Mouse (Mus musculus): ENCODE data around the gene 1700024B05Rik.
"Not testable (repeated sequence)": the region's sequence is repeated elsewhere in the genome, so short reads cannot be mapped to it uniquely, and the experiment has no call there.

The 1700024B05Rik gene

DNA sequence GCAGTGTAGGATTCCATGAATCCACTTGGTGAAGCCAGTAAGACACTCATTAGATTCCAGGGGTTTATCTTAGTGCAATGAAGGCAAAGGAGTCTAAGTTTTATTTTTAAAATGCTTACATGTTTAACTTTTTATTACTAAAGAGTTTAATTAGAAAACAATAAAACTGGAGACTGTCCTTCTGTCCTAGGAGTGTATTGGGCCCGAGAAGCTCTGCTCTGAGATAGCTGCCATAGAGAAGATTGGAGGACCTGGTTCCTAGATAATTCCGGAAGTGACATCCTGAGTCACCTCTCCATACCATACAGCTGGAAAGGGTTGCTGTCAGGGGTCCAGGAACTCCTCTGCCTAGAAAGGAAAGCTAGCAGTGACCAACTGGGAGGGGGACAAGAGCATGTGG, at the start of gene 1700024B05Rik:
TSS of gene 1700024B05Rik (plus strand) at position 301 of the 400 bp plus-strand sequence.
- DNase-seq (ENCODE audit: low read depth, low spot score), result not testable (repeated sequence)

DNA sequence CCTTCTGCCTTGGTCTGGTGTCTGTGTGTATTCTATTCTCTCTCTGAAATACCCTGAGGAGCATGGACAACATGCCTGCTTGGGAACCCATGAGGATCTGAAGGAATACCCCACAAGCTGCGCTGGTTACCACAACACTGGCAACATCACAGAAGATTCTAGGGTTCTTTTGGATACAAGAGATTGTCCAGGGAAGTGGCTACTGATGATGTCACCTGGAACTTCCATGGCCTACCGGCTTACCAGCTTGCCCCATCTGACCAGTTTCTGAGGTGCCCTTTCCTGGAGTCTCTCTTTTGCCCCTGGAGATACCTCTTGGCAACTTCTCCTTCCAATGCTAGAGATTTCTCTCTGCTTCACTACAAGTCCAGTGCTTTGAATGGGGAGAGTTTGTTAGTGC, 36.6 kb upstream of the 1700024B05Rik start, which contains the start of gene Gm7980:
TSS of gene Gm7980 (minus strand) at position 101 of the 400 bp plus-strand sequence.
- DNase-seq (ENCODE audit: low read depth, low spot score), result not testable (repeated sequence)

DNA sequence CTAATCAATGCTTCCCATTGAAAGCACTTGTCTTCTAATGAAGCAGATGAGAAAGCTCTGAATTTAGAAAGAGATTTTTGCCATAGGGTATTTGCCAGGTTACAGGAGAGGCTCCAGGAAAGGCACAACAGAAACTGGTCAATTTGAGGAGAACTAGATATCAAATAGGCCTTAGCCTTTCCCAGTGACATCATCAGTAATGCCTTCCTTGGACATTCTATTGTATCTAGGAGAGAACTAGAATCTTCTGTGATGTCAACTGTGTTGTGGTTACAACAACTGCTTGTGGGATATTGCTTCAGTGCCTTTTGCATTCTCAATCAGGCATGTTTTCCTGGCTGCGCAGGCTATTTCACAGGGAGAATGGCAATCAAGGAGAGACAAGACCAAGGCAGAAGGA, 19.1 kb upstream of the 1700024B05Rik start, which contains the start of gene 1700049E17Rik1:
TSS of gene 1700049E17Rik1 (plus strand) at position 301 of the 400 bp plus-strand sequence.
- DNase-seq (ENCODE audit: low read depth, low spot score), result not testable (repeated sequence)

DNA sequence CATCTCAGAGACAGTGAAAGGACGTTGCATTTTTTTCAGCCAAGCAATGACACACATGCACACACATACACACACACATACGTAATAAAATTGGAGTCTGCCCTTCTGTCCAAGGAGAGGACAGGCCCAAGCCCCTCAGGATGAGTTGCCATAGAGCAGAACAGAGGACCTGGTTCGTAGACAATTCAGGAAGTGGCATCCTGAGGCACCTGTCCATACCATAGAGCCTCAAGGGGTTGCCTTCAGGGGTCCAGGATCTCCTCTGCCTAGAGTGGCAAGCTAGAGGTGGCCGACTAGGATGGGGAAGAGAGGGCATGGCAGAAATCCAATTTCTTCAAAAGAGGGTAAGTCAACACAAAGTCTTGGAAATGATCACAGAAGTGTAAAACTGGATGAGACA, 20.3 kb downstream of the 1700024B05Rik start:
- DNase-seq (ENCODE audit: low read depth, low spot score), result not testable (repeated sequence)

DNA sequence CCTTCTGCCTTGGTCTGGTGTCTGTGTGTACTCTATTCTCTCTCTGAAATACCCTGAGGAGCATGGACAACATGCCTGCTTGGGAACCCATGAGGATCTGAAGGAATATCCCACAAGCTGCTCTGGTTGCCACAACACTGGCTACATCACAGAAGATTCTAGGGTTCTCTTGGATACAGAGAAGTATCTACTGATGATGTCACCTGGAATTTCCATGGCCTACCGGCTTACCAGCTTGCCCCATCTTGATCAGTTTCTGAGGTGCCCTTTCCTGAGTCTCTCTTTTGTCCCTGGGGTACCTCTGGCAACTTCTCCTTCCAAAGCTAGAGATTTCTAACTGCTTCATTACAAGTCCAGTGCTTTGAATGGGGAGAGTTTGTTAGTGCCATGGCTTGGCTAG, 24.0 kb downstream of the 1700024B05Rik start, which contains the start of gene Gm6401:
TSS of gene Gm6401 (minus strand) at position 101 of the 400 bp plus-strand sequence.
- not testable (repeated sequence) for DNase-seq (ENCODE audit: low read depth, low spot score)

DNA sequence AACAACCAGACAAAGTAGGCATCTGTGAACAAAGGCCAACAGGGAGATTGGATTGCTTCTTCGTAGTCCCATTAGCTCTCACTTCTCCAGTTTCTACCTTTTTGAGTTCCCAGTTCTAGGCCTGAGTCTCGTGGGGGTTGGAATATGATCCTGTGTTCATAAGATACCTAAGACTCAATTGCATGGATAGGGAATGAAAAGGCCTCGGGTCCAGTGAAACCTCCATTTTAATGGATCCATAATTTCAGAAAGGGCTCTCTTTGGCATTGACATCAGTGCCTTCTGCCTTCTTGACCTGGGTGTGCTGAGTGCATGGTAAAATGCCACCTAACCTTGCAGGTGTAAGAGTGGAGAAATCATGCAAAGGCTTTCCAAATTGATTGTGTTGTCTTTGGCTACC, 24.8 kb downstream of the 1700024B05Rik start:
- DNase-seq (ENCODE audit: low read depth, low spot score), result not testable (repeated sequence)

DNA sequence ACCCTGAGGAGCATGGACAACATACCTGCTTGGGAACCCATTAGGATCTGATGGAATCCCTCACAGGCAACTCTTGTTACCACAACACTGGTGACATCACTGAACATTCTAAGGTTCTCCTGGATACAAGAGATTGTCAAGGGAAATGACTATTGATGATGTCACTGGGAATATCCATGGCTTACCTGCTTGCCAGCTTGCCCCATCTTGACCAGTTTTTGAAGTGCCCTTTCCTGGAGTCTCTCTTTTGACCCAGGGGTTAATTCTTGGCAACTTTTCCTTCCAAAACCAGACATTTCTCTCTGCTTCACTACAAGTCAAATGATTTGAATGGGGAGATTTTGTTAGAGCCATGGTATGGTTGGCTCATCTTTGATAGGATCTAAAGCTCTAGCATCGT, 39.4 kb downstream of the 1700024B05Rik start, which contains the start of gene Gm3543:
TSS of gene Gm3543 (minus strand) at position 101 of the 400 bp plus-strand sequence.
- DNase-seq (ENCODE audit: low read depth, low spot score), result not testable (repeated sequence)

Data from brain, embryonic 18.5 days (tissue).